Mouse (Mus musculus): ENCODE data around the gene Bcas3.

GRCm38 (mm10) chr11:85393990-85394389 lies 41.0 kb downstream of the Bcas3 start:
- TF ChIP-seq CTCF (IDR thresholded peaks at IDR 0.05; ENCODE audit: low read depth, low read length) (no peak), POLR2A (IDR thresholded peaks at IDR 0.05; ENCODE audit: borderline replicate concordance, low read depth, low read length) (no peak)
